Mouse (Mus musculus) cerebellum, adult 9-10 months (tissue): ENCODE data around the gene Tas2r103.

Experiments used
- DNase-seq: peaks from one replicate; pipeline ENCODE4 v3.0.0; 2022

Gene Tas2r103

GRCm38 (mm10) chr6:133037001-133037400 lies at the start of gene Tas2r103:
TSS of gene Tas2r103 (minus strand) at chr6:133037101.
- no peak for DNase-seq

- no peak for DNase-seq
Measured at GRCm38 (mm10) chr6:133055716-133056115, 18.8 kb upstream of the Tas2r103 start, which contains the start of gene Tas2r140. TSS of gene Tas2r140 (minus strand) at chr6:133055816.
